Mouse (Mus musculus) lung, embryonic 14.5 days (tissue): ENCODE measurements around the gene Upp2. TPM values are rescaled to one million over a fixed set of nuclear protein-coding genes. Genes with fewer than 3 reads are reported as not detected.

Experiments used
- ATAC-seq: fragments of 200-750 bp; cut with Nextera tagmentation; 2 replicates; pipeline ENCODE4 v1.8.0; 2017; ENCODE audit warnings: mild to moderate bottlenecking, moderate TSS enrichment, moderate library complexity; ENCODE audit not compliant: insufficient read depth
- DNase-seq: peaks from one replicate; pipeline ENCODE4 v3.0.0-alpha.2; 2015
- H3K27ac ChIP-seq: fragments of 300-500 bp; sonication (generic); 2 replicates; pipeline ENCODE4 v1.5.1; 2014; ENCODE audit warnings: low read depth, mild to moderate bottlenecking, moderate library complexity
- H3K27me3 ChIP-seq: fragments of 300-500 bp; sonication (generic); 2 replicates; pipeline ENCODE4 v1.6.1; 2014; ENCODE audit warnings: low read length, control low read depth; ENCODE audit not compliant: insufficient read depth
- H3K36me3 ChIP-seq: fragments of 300-500 bp; sonication (generic); 2 replicates; pipeline ENCODE4 v1.6.1; 2014; ENCODE audit warnings: control low read depth; ENCODE audit not compliant: insufficient read depth
- H3K4me1 ChIP-seq: fragments of 300-500 bp; sonication (generic); 2 replicates; pipeline ENCODE4 v1.6.1; 2014; ENCODE audit warnings: antibody characterized with exemption, control low read depth; ENCODE audit not compliant: insufficient read depth
- H3K4me2 ChIP-seq: fragments of 300-500 bp; sonication (generic); 2 replicates; pipeline ENCODE4 v1.6.1; 2014; ENCODE audit warnings: mild to moderate bottlenecking
- H3K4me3 ChIP-seq: fragments of 300-500 bp; sonication (generic); 2 replicates; pipeline ENCODE4 v1.5.1; 2014; ENCODE audit warnings: low read depth, low read length
- H3K9ac ChIP-seq: fragments of 300-500 bp; sonication (generic); 2 replicates; pipeline ENCODE4 v1.6.1; 2014
- H3K9me3 ChIP-seq: fragments of 300-500 bp; sonication (generic); 2 replicates; pipeline ENCODE4 v1.6.1; 2016; ENCODE audit warnings: low read depth, low read length, control low read depth
- CTCF ChIP-seq: IDR thresholded peaks from 2 replicates; pipeline ENCODE4 v1.5.1; 2016; ENCODE audit warnings: antibody characterized with exemption, low read depth
- WGBS: fragments of 180-500 bp; shearing (Covaris S2); extraction: QIAGEN DNeasy Blood & Tissue Kit; methylation state at CpG from one replicate; pipeline ENCODE4 v1.1.7; 2014; 5-methylcytosine and 5-hydroxymethylcytosine counted together
- polyA plus RNA-seq: library from polyadenylated mRNA; unstranded; fragments of >200 nt; fragmentation: Nextera tagmentation; extraction: Ambion mirVana; gene quantifications from 2 replicates; pipeline ENCODE4 v1.2.1, GENCODE M21; 2014

The Upp2 gene
- polyA plus RNA-seq, 1 experiment from 2014 or later, result 8.6 TPM

DNA sequence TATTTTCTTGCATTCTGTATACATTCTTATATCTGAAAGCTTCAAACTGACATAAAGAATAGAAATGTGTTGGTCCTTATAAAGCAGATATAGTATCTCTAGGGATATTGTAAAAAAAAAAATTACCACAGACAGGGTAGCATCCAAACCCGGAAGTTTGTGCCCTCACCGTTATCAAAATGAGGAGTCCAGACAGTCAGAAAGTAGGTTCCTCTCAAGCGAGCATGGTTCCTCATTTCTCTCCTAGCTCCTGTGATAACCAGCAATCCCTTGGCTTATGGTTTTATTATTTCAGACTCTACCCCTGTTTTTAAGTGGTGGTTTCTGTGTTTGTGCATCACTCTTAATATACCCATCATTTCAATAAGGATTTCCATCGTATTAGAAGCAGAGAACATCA lies 134.5 kb downstream of the Upp2 start:
- 78% methylated on average over 4 of the region's 4 CpGs for WGBS
- H3K4me1 ChIP-seq, result no peaks in the 10 kb centered on the region
- no peak overlapping the region for H3K9ac ChIP-seq
- H3K4me2 ChIP-seq, result no peak overlapping the region
- no peak overlapping the region for H3K4me3 ChIP-seq
- no peak overlapping the region for H3K27ac ChIP-seq
- no peak for ATAC-seq
- H3K27me3 ChIP-seq, result no peaks in the 10 kb centered on the region
- H3K9me3 ChIP-seq, result no peaks in the 10 kb centered on the region
- DNase-seq, result no peak
- no peak for TF ChIP-seq CTCF
- H3K36me3 ChIP-seq, result no peaks in the 10 kb centered on the region

DNA sequence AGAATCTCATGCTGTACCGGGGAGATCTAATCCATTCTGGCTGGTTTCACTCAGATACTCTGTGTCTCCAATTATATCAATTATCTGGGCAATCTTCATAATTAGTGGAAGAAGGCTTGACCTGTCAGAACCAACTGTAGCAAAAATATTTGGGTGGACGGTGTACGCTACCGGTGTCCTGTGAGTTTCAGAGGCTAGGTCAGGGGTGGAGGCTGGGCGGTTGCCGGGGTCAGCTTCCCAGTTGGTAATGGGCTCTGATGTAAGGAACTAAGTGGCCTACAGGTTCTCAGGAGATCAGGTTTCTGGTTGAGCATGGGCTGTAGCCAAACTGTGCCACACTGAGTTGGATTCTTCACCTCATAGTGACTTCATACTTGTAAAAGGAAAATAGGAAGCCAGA lies 136.1 kb downstream of the Upp2 start:
- H3K4me3 ChIP-seq, result no peak overlapping the region
- ATAC-seq (no peak), DNase-seq (no peak)
- TF ChIP-seq CTCF, result no peak
- no peaks in the 10 kb centered on the region for H3K27me3 ChIP-seq
- no peak overlapping the region for H3K9ac ChIP-seq
- no peak overlapping the region for H3K4me2 ChIP-seq
- H3K27ac ChIP-seq, result no peak overlapping the region
- WGBS, result 82% methylated on average over 6 of the region's 6 CpGs
- no peaks in the 10 kb centered on the region for H3K4me1 ChIP-seq
- no peaks in the 10 kb centered on the region for H3K9me3 ChIP-seq
- H3K36me3 ChIP-seq, result no peaks in the 10 kb centered on the region

- no peak overlapping the region for H3K27ac ChIP-seq
- H3K36me3 ChIP-seq, result no peaks in the 10 kb centered on the region
- H3K4me2 ChIP-seq, result no peak overlapping the region
- no peak for ATAC-seq
- no peak for DNase-seq
- no peak overlapping the region for H3K4me3 ChIP-seq
- no peaks in the 10 kb centered on the region for H3K9me3 ChIP-seq
- WGBS, result 78% methylated on average over 6 of the region's 6 CpGs
- no peak overlapping the region for H3K9ac ChIP-seq
- H3K4me1 ChIP-seq, result no peaks in the 10 kb centered on the region
- TF ChIP-seq CTCF, result no peak
- H3K27me3 ChIP-seq, result no peaks in the 10 kb centered on the region
Observed at GRCm38 (mm10) chr2:58703646-58704045, 136.5 kb downstream of the Upp2 start.

DNA sequence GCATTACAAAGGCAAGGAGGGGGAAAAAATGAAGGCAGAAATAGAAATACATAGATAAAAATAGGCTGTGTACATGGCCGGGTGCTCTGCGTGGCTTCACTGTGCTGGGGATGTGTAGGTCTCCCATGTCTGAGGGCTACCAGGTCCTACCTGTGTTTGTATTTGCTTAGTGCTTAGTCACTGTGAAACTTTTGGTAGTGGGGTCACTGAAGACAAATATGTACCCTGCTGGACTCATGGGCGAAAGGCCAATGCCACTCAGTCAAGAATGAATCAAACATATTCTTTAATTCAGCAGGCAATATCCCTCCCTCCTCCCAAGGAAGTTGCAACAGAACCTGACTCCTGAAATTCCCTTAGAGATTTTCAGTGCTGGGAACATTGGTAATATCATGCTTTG lies 137.5 kb downstream of the Upp2 start:
- DNase-seq (no peak), ATAC-seq (no peak)
- H3K4me2 ChIP-seq, result no peak overlapping the region
- no peak for TF ChIP-seq CTCF
- H3K9ac ChIP-seq, result no peak overlapping the region
- no peaks in the 10 kb centered on the region for H3K4me1 ChIP-seq
- H3K36me3 ChIP-seq, result no peaks in the 10 kb centered on the region
- H3K9me3 ChIP-seq, result no peaks in the 10 kb centered on the region
- WGBS, result 73% methylated on average over 3 of the region's 3 CpGs
- H3K27ac ChIP-seq, result no peak overlapping the region
- no peak overlapping the region for H3K4me3 ChIP-seq
- H3K27me3 ChIP-seq, result no peaks in the 10 kb centered on the region

DNA sequence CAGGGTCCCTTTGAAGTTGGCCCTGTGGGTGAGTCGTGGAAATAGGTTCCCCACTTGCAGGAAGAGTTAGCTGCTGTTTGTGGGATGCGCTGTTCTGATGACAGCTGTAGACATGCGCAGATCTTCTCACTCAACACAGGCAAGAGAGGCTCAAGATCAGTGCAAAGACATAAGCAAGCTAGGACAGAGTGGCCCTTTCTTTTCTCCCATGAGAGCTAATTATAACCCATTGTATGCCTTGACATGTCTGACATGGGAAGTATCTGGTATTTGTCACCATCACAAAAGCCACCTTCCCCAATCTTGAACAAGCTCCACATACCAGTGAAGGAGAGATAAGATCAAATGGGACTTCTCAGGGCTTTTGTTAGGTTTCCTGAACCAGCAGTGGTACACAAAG lies 140.6 kb downstream of the Upp2 start:
- no peak overlapping the region for H3K4me3 ChIP-seq
- ATAC-seq, result no peak
- no peak for TF ChIP-seq CTCF

GRCm38 (mm10) chr2:58710234-58710633 lies 143.1 kb downstream of the Upp2 start:
- WGBS, result 36% methylated on average over 5 of the region's 5 CpGs
- no peaks in the 10 kb centered on the region for H3K27me3 ChIP-seq
- H3K4me3 ChIP-seq, result no peak overlapping the region
- TF ChIP-seq CTCF, result no peak
- ATAC-seq (peak; percentile 46; the same call in 1 of the 2 replicates), DNase-seq (peak; percentile 19)
- no peak overlapping the region for H3K27ac ChIP-seq
- H3K36me3 ChIP-seq, result no peaks in the 10 kb centered on the region
- no peak overlapping the region for H3K9ac ChIP-seq
- no peak overlapping the region for H3K4me2 ChIP-seq
- H3K9me3 ChIP-seq, result no peaks in the 10 kb centered on the region
- peaks cover 4% of the 10 kb centered on the region; the same call in 1 of the 2 replicates for H3K4me1 ChIP-seq

More for the DNA sequence above, 140.6 kb downstream of the Upp2 start:
- Histone ChIP-seq H3K4me2 (no peak overlapping the region), H3K4me1 (peaks cover 4% of the 10 kb centered on the region; the same call in 1 of the 2 replicates), H3K9ac (no peak overlapping the region), H3K9me3 (no peaks in the 10 kb centered on the region), H3K27me3 (no peaks in the 10 kb centered on the region), H3K36me3 (no peaks in the 10 kb centered on the region), H3K27ac (no peak overlapping the region)
- DNase-seq, result no peak
- WGBS, result 77% methylated on average over 3 of the region's 3 CpGs

- TF ChIP-seq CTCF, result no peak
- H3K27me3 ChIP-seq, result no peaks in the 10 kb centered on the region
- no peaks in the 10 kb centered on the region for H3K9me3 ChIP-seq
- H3K9ac ChIP-seq, result no peak overlapping the region
- H3K4me2 ChIP-seq, result no peak overlapping the region
- ATAC-seq (no peak), DNase-seq (no peak)
- no peak overlapping the region for H3K4me3 ChIP-seq
- 83% methylated on average over 4 of the region's 4 CpGs for WGBS
- no peaks in the 10 kb centered on the region for H3K36me3 ChIP-seq
- peaks cover 4% of the 10 kb centered on the region; the same call in 1 of the 2 replicates for H3K4me1 ChIP-seq
- no peak overlapping the region for H3K27ac ChIP-seq
Observed at GRCm38 (mm10) chr2:58711049-58711448, 144.0 kb downstream of the Upp2 start.

GRCm38 (mm10) chr2:58711491-58711890 lies 144.4 kb downstream of the Upp2 start:
- Histone ChIP-seq H3K27me3 (no peaks in the 10 kb centered on the region), H3K9me3 (no peaks in the 10 kb centered on the region), H3K4me3 (no peak overlapping the region), H3K4me2 (no peak overlapping the region), H3K36me3 (no peaks in the 10 kb centered on the region), H3K4me1 (peaks cover 4% of the 10 kb centered on the region; the same call in 1 of the 2 replicates), H3K9ac (no peak overlapping the region), H3K27ac (peak overlapping the region; percentile 63; the same call in 1 of the 2 replicates)
- ATAC-seq (peak; percentile 41; the same call in 1 of the 2 replicates), DNase-seq (no peak)
- 51% methylated on average over 2 of the region's 2 CpGs for WGBS
- TF ChIP-seq CTCF, result no peak
